Mouse (Mus musculus) liver, embryonic 13.5 days (tissue): ENCODE measurements at regions not wholly inside any gene's neighbourhood (a gene's known extent, or its start where the extent isn't known, plus 50 kb on each side); places are given as distances from the start of the nearest gene placed in this dataset.

ENCODE experiments used
- ATAC-seq: fragments of 200-750 bp; cut with Nextera tagmentation; 2 replicates; pipeline ENCODE4 v1.8.0; 2017; ENCODE audit warnings: low read depth, mild to moderate bottlenecking, moderate number of reproducible peaks, moderate library complexity
- DNase-seq: peaks from one replicate; pipeline ENCODE4 v3.0.0; 2022
- H3K27ac ChIP-seq: fragments of 300-500 bp; sonication (generic); 2 replicates; pipeline ENCODE4 v1.5.1; 2015; ENCODE audit warnings: moderate library complexity, mild to moderate bottlenecking, inconsistent platforms
- H3K27me3 ChIP-seq: fragments of 300-500 bp; sonication (generic); 2 replicates; pipeline ENCODE4 v1.6.1; 2015; ENCODE audit warnings: mild to moderate bottlenecking, inconsistent platforms
- H3K36me3 ChIP-seq: fragments of 300-500 bp; sonication (generic); 2 replicates; pipeline ENCODE4 v1.6.1; 2015; ENCODE audit warnings: mild to moderate bottlenecking, inconsistent platforms
- H3K4me1 ChIP-seq: fragments of 300-500 bp; sonication (generic); replicated peaks from 2 replicates; pipeline ENCODE4 v1.6.1; 2015; ENCODE audit warnings: inconsistent platforms
- H3K4me2 ChIP-seq: fragments of 300-500 bp; sonication (generic); 2 replicates; pipeline ENCODE4 v1.6.1; 2015; ENCODE audit warnings: inconsistent platforms, mild to moderate bottlenecking, moderate library complexity
- H3K4me3 ChIP-seq: fragments of 300-500 bp; sonication (generic); replicated peaks from 2 replicates; pipeline ENCODE4 v1.5.1; 2015; ENCODE audit warnings: mild to moderate bottlenecking, inconsistent platforms
- H3K9ac ChIP-seq: fragments of 300-500 bp; sonication (generic); 2 replicates; pipeline ENCODE4 v1.6.1; 2015; ENCODE audit warnings: mild to moderate bottlenecking, inconsistent platforms
- H3K9me3 ChIP-seq: fragments of 300-500 bp; sonication (generic); replicated peaks from 2 replicates; pipeline ENCODE4 v1.6.1; 2016; ENCODE audit warnings: inconsistent platforms
- WGBS: fragments of 180-500 bp; shearing (Covaris S2); methylation state at CpG from one replicate; pipeline ENCODE4 v1.1.7; 2015; ENCODE audit not compliant: insufficient replicate concordance; 5-methylcytosine and 5-hydroxymethylcytosine counted together

GRCm38 (mm10) chrX:13344701-13345100 lies 63.9 kb downstream of the Ddx3x start:
- H3K9me3 ChIP-seq = no peaks in the 10 kb centered on the region
- no peak overlapping the region for H3K9ac ChIP-seq
- H3K4me1 ChIP-seq = no peaks in the 10 kb centered on the region
- H3K27me3 ChIP-seq = peaks cover 25% of the 10 kb centered on the region; the same call in 1 of the 2 replicates
- no peak for ATAC-seq
- H3K27ac ChIP-seq = no peak overlapping the region
- no peak overlapping the region for H3K4me3 ChIP-seq
- DNase-seq = no peak
- no peaks in the 10 kb centered on the region for H3K36me3 ChIP-seq
- H3K4me2 ChIP-seq = no peak overlapping the region
- WGBS = 18% methylated on average over 5 of the region's 5 CpGs

- WGBS = 31% methylated on average over 5 of the region's 5 CpGs
- H3K9me3 ChIP-seq = no peaks in the 10 kb centered on the region
- ATAC-seq (no peak), DNase-seq (no peak)
- H3K9ac ChIP-seq = no peak overlapping the region
- H3K27ac ChIP-seq = no peak overlapping the region
- no peak overlapping the region for H3K4me2 ChIP-seq
- H3K27me3 ChIP-seq = peaks cover 25% of the 10 kb centered on the region; the same call in 1 of the 2 replicates
- H3K36me3 ChIP-seq = no peaks in the 10 kb centered on the region
- no peaks in the 10 kb centered on the region for H3K4me1 ChIP-seq
- no peak overlapping the region for H3K4me3 ChIP-seq
These were observed 64.4 kb downstream of the Ddx3x start for GRCm38 (mm10) chrX:13345126-13345525.

- Histone ChIP-seq H3K4me1 (no peaks in the 10 kb centered on the region), H3K36me3 (no peaks in the 10 kb centered on the region), H3K27ac (no peak overlapping the region), H3K27me3 (peaks cover 25% of the 10 kb centered on the region; the same call in 1 of the 2 replicates), H3K9ac (no peak overlapping the region), H3K4me3 (peak overlapping the region; percentile 51; the same call in 1 of the 2 replicates), H3K9me3 (no peaks in the 10 kb centered on the region), H3K4me2 (peak overlapping the region; percentile 61)
- ATAC-seq (0 out of 2 replicates have a peak, but pooled peaks have one; percentile 21), DNase-seq (no peak)
- WGBS = 19% methylated on average over 21 of the region's 21 CpGs
These were observed 65.4 kb downstream of the Ddx3x start for GRCm38 (mm10) chrX:13346011-13346631.

- Histone ChIP-seq H3K4me2 (peak overlapping the region; percentile 61), H3K4me1 (no peaks in the 10 kb centered on the region), H3K9ac (no peak overlapping the region), H3K27me3 (peaks cover 25% of the 10 kb centered on the region; the same call in 1 of the 2 replicates), H3K4me3 (peak overlapping the region; percentile 51), H3K36me3 (no peaks in the 10 kb centered on the region), H3K27ac (peak overlapping the region; percentile 68; the same call in 1 of the 2 replicates), H3K9me3 (no peaks in the 10 kb centered on the region)
- DNase-seq = no peak
- 8% methylated on average over 5 of the region's 5 CpGs for WGBS
- no peak for ATAC-seq
These were observed 65.9 kb downstream of the Ddx3x start for GRCm38 (mm10) chrX:13346696-13347026.

- WGBS = 4% methylated on average over 26 of the region's 27 CpGs
- H3K4me1 ChIP-seq = no peaks in the 10 kb centered on the region
- peak overlapping the region; percentile 51 for H3K4me3 ChIP-seq
- H3K36me3 ChIP-seq = no peaks in the 10 kb centered on the region
- peak overlapping the region; percentile 45; the same call in 1 of the 2 replicates for H3K9ac ChIP-seq
- peak overlapping the region; percentile 61 for H3K4me2 ChIP-seq
- DNase-seq = peak; percentile 29
- H3K27me3 ChIP-seq = peaks cover 25% of the 10 kb centered on the region; the same call in 1 of the 2 replicates
- H3K9me3 ChIP-seq = no peaks in the 10 kb centered on the region
- ATAC-seq = peak; percentile 85
- H3K27ac ChIP-seq = peak overlapping the region; percentile 68
These were observed 66.5 kb downstream of the Ddx3x start for GRCm38 (mm10) chrX:13347027-13347840.

- Histone ChIP-seq H3K27ac (no peak overlapping the region), H3K4me2 (no peak overlapping the region), H3K9me3 (no peaks in the 10 kb centered on the region), H3K4me1 (no peaks in the 10 kb centered on the region), H3K9ac (no peak overlapping the region), H3K27me3 (peaks cover 25% of the 10 kb centered on the region; the same call in 1 of the 2 replicates), H3K4me3 (no peak overlapping the region), H3K36me3 (no peaks in the 10 kb centered on the region)
- ATAC-seq (no peak), DNase-seq (no peak)
- 60% methylated on average over 1 of the region's 1 CpGs for WGBS
These were observed 67.6 kb downstream of the Ddx3x start for GRCm38 (mm10) chrX:13348415-13348814.

GRCm38 (mm10) chrX:13350461-13350860 lies 69.7 kb downstream of the Ddx3x start:
- no peak for DNase-seq
- H3K9me3 ChIP-seq = no peaks in the 10 kb centered on the region
- no peak overlapping the region for H3K4me2 ChIP-seq
- H3K27me3 ChIP-seq = peaks cover 19% of the 10 kb centered on the region; the same call in 1 of the 2 replicates
- 59% methylated on average over 3 of the region's 3 CpGs for WGBS
- no peak for ATAC-seq
- H3K4me3 ChIP-seq = no peak overlapping the region
- no peak overlapping the region for H3K27ac ChIP-seq
- H3K9ac ChIP-seq = no peak overlapping the region
- H3K36me3 ChIP-seq = no peaks in the 10 kb centered on the region
- H3K4me1 ChIP-seq = no peaks in the 10 kb centered on the region

GRCm38 (mm10) chrX:13357149-13357783 lies 76.5 kb downstream of the Ddx3x start:
- ATAC-seq (no peak), DNase-seq (no peak)
- no peaks in the 10 kb centered on the region for H3K4me1 ChIP-seq
- no peaks in the 10 kb centered on the region for H3K9me3 ChIP-seq
- no peak overlapping the region for H3K9ac ChIP-seq
- WGBS = 58% methylated on average over 5 of the region's 5 CpGs
- H3K4me3 ChIP-seq = no peak overlapping the region
- no peaks in the 10 kb centered on the region for H3K36me3 ChIP-seq
- no peak overlapping the region for H3K27ac ChIP-seq
- H3K4me2 ChIP-seq = no peak overlapping the region
- no peaks in the 10 kb centered on the region for H3K27me3 ChIP-seq

GRCm38 (mm10) chrX:13357973-13358372 lies 77.2 kb downstream of the Ddx3x start:
- no peak for ATAC-seq
- H3K27ac ChIP-seq = no peak overlapping the region

GRCm38 (mm10) chrX:13360436-13360835 lies 79.7 kb downstream of the Ddx3x start:
- no peak for ATAC-seq
- Histone ChIP-seq H3K9ac (no peak overlapping the region), H3K4me3 (no peak overlapping the region), H3K4me1 (no peaks in the 10 kb centered on the region), H3K4me2 (no peak overlapping the region), H3K9me3 (no peaks in the 10 kb centered on the region), H3K36me3 (no peaks in the 10 kb centered on the region), H3K27me3 (no peaks in the 10 kb centered on the region), H3K27ac (no peak overlapping the region)
- DNase-seq = no peak
- 69% methylated on average over 5 of the region's 5 CpGs for WGBS

More at GRCm38 (mm10) chrX:13357973-13358372, 77.2 kb downstream of the Ddx3x start:
- Histone ChIP-seq H3K9me3 (no peaks in the 10 kb centered on the region), H3K4me1 (no peaks in the 10 kb centered on the region), H3K27me3 (no peaks in the 10 kb centered on the region), H3K4me2 (no peak overlapping the region), H3K4me3 (no peak overlapping the region), H3K9ac (no peak overlapping the region), H3K36me3 (no peaks in the 10 kb centered on the region)
- 63% methylated on average over 3 of the region's 3 CpGs for WGBS
- no peak for DNase-seq

GRCm38 (mm10) chrX:13370319-13370718 lies 89.5 kb downstream of the Ddx3x start:
- no peak for DNase-seq
- Histone ChIP-seq H3K36me3 (no peaks in the 10 kb centered on the region), H3K4me2 (no peak overlapping the region), H3K4me1 (no peaks in the 10 kb centered on the region), H3K27ac (no peak overlapping the region), H3K4me3 (no peak overlapping the region), H3K9ac (no peak overlapping the region), H3K27me3 (no peaks in the 10 kb centered on the region), H3K9me3 (no peaks in the 10 kb centered on the region)
- 61% methylated on average over 4 of the region's 4 CpGs for WGBS
- no peak for ATAC-seq
